ENCODE assay signal across 13 mouse cellular contexts in the genomic region with DNA sequence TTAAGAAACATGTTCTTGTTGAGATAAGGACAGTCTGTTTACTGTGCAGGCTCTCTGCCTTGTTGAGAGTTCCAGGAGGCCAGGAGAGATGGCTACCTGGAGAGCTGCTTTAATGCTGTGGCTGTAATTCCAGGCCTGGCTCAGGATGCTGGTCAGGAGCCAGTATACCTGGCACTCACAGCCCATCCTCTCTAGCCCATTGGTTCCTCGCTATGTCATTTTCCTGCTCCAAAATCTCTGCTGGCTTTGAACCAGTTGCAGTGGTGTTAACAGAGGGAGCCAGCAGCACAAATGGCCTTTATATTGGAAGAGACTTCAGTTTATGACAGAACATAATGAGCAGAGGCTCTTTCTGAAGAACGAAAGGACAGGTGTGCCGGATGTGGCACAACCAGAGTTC.
"Had no signal": no experiment of that assay in that cellular context is flagged by ENCODE, and none has a peak within 500 bp of the region (broad histone marks: within the 10 kb centered on the region; RNA-seq: fewer than 3 reads in every experiment).

No protein-coding gene starts in this region.

- H3K36me3 ChIP-seq: stomach, embryonic 15.5 days had no signal

- H3K27me3 ChIP-seq: lung, embryonic 15.5 days; megakaryocyte, embryonic 14.5 days; midbrain, embryonic 13.5 days; midbrain, embryonic 15.5 days; neural tube, embryonic 12.5 days; stomach, embryonic 15.5 days had no signal

- DNase-seq: liver, postnatal 0 days; lung, adult 2 months; lung, postnatal 14 days; lung, postnatal 36 days; right cerebral cortex, postnatal 14 days had no signal

- H3K27ac ChIP-seq: lung, embryonic 15.5 days; macrophage; midbrain, embryonic 13.5 days; midbrain, embryonic 15.5 days; neural tube, embryonic 12.5 days; stomach, embryonic 15.5 days; stomach, postnatal 0 days had no signal

- H3K4me1 ChIP-seq: megakaryocyte, embryonic 14.5 days; midbrain, embryonic 13.5 days; midbrain, embryonic 15.5 days; neural tube, embryonic 12.5 days; stomach, embryonic 15.5 days had no signal

- H3K4me3 ChIP-seq: lung, embryonic 15.5 days; megakaryocyte, embryonic 14.5 days; midbrain, embryonic 13.5 days; midbrain, embryonic 15.5 days; neural tube, embryonic 12.5 days; stomach, embryonic 15.5 days had no signal
